Mouse (Mus musculus): Measurements from ENCODE around the gene Slc35f6. TPM values are rescaled to one million over a fixed set of nuclear protein-coding genes. Genes with fewer than 3 reads are reported as not detected.
"Not testable (repeated sequence)": the region's sequence is repeated elsewhere in the genome, so short reads cannot be mapped to it uniquely, and the experiment has no call there.

The Slc35f6 gene
- total RNA-seq, 2 experiments from 2014 or later = 13.4 to 16.7 TPM

GRCm38 (mm10) chr5:30681970-30682369 is 34.2 kb downstream of the Slc35f6 start:
- no peak for ATAC-seq (replicated peaks; ENCODE audit: low FRiP score, poor library complexity, severe bottlenecking)

GRCm38 (mm10) chr5:30682967-30683600 is 35.4 kb downstream of the Slc35f6 start:
- no peak for ATAC-seq (replicated peaks; ENCODE audit: low FRiP score, poor library complexity, severe bottlenecking)

DNA sequence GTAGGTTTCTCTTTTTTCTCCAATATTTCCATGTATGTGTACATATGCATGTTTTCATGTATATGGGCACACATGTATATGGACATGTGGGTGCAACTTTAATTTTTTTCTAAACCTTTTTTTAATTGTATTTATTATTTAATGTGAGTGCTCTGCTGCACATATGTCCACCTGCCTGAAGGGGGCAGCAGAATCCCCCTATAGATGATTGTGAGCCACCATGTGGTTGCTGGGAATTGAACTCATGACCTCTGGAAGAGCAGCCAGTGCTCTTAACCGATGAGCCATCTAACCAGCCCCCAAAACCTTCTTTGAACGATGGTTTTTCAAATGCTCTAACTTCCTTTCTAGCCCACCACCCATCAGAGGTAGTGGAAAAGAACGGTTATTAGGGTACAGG is 36.3 kb downstream of the Slc35f6 start:
- no peak for ATAC-seq (replicated peaks; ENCODE audit: low FRiP score, poor library complexity, severe bottlenecking)

DNA sequence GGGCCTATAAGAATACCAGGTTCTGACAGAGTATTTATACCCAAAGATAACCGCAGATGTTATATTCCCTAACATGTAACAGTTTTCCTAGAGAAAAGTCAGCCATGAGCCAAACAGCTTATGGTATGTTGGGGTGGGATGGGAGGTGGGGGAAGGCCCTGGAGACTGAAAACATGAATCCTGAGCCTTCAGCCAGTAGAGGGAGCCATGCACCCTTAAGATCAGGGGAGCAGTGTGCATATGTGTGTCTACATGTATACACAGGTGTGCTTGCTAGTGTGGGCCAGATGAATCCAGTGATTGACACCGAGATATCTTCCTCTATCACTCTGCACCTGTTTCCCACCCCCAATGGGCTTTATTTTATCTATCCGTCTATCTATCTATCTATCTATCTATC is 39.0 kb downstream of the Slc35f6 start:
- no peak for ATAC-seq (replicated peaks; ENCODE audit: low FRiP score, poor library complexity, severe bottlenecking)

- 0 out of 2 replicates have a peak, but pooled peaks have one; percentile 34 for ATAC-seq (replicated peaks; ENCODE audit: low FRiP score, poor library complexity, severe bottlenecking)
These were observed 52.7 kb downstream of the Slc35f6 start for GRCm38 (mm10) chr5:30700361-30701000.

GRCm38 (mm10) chr5:30701373-30701772 is 53.6 kb downstream of the Slc35f6 start:
- not testable (repeated sequence) for ATAC-seq (replicated peaks; ENCODE audit: low FRiP score, poor library complexity, severe bottlenecking)

GRCm38 (mm10) chr5:30701866-30702265 is 54.1 kb downstream of the Slc35f6 start:
- ATAC-seq (replicated peaks; ENCODE audit: low FRiP score, poor library complexity, severe bottlenecking) = no peak

Other genes starting within 250 kb of the Slc35f6 start
- gene Otof, start 186.0 kb upstream of the Slc35f6 start, total RNA-seq (2015; ENCODE audit: low replicate concordance) = not detected in 2 replicates
- not detected in 2 replicates for gene Otof, start 186.0 kb upstream of the Slc35f6 start, total RNA-seq (2017; ENCODE audit: low replicate concordance)
- not detected in 2 replicates for gene 1700001C02Rik, start 181.9 kb upstream of the Slc35f6 start, total RNA-seq (2015; ENCODE audit: low replicate concordance)
- gene 1700001C02Rik, start 181.9 kb upstream of the Slc35f6 start, total RNA-seq (2017; ENCODE audit: low replicate concordance) = not detected in 2 replicates
- not detected in 2 replicates for gene Cib4, start 102.1 kb upstream of the Slc35f6 start, total RNA-seq (2015; ENCODE audit: low replicate concordance)
- gene Cib4, start 102.1 kb upstream of the Slc35f6 start, total RNA-seq (2017; ENCODE audit: low replicate concordance) = not detected in 2 replicates
- not detected in 2 replicates for gene Kcnk3, start 59.8 kb upstream of the Slc35f6 start, total RNA-seq (2015; ENCODE audit: low replicate concordance)
- not detected in 2 replicates for gene Kcnk3, start 59.8 kb upstream of the Slc35f6 start, total RNA-seq (2017; ENCODE audit: low replicate concordance)
- gene Cenpa, start 18.8 kb downstream of the Slc35f6 start, total RNA-seq (2015; ENCODE audit: low replicate concordance) = 501 and 540 TPM in 2 replicates
- gene Cenpa, start 18.8 kb downstream of the Slc35f6 start, total RNA-seq (2017; ENCODE audit: low replicate concordance) = 370 and 444 TPM in 2 replicates
- gene Dpysl5, start 63.6 kb downstream of the Slc35f6 start, total RNA-seq (2015; ENCODE audit: low replicate concordance) = 0.36 TPM in 1 of 2 replicates, not detected in the other
- gene Dpysl5, start 63.6 kb downstream of the Slc35f6 start, total RNA-seq (2017; ENCODE audit: low replicate concordance) = not detected in 2 replicates
- 1.3 TPM in 1 of 2 replicates, not detected in the other for gene Mapre3, start 166.7 kb downstream of the Slc35f6 start, total RNA-seq (2015; ENCODE audit: low replicate concordance)
- 0.64 TPM in 1 of 2 replicates, not detected in the other for gene Mapre3, start 166.7 kb downstream of the Slc35f6 start, total RNA-seq (2017; ENCODE audit: low replicate concordance)
- 6.8 and 11.3 TPM in 2 replicates for gene Tmem214, start 220.1 kb downstream of the Slc35f6 start, total RNA-seq (2015; ENCODE audit: low replicate concordance)
- 9.5 and 10.0 TPM in 2 replicates for gene Tmem214, start 220.1 kb downstream of the Slc35f6 start, total RNA-seq (2017; ENCODE audit: low replicate concordance)
- gene Agbl5, start 240.8 kb downstream of the Slc35f6 start, total RNA-seq (2015; ENCODE audit: low replicate concordance) = 3.4 and 3.6 TPM in 2 replicates
- 1.1 and 7.1 TPM in 2 replicates for gene Agbl5, start 240.8 kb downstream of the Slc35f6 start, total RNA-seq (2017; ENCODE audit: low replicate concordance)

All from erythroid progenitor cell, adult 5-6 weeks (primary cell).